Mouse (Mus musculus): ENCODE data around the gene Ncoa6.
"Not testable (repeated sequence)": the region's sequence is repeated elsewhere in the genome, so short reads cannot be mapped to it uniquely, and the experiment has no call there.

Gene Ncoa6

GRCm38 (mm10) chr2:155473570-155474088 lies at the start of gene Ncoa6:
TSS of gene Ncoa6 (minus strand) at chr2:155473894.
- peak; percentile 68 to 78 for DNase-seq (ENCODE audit: low spot score in 2 of 2)

DNA sequence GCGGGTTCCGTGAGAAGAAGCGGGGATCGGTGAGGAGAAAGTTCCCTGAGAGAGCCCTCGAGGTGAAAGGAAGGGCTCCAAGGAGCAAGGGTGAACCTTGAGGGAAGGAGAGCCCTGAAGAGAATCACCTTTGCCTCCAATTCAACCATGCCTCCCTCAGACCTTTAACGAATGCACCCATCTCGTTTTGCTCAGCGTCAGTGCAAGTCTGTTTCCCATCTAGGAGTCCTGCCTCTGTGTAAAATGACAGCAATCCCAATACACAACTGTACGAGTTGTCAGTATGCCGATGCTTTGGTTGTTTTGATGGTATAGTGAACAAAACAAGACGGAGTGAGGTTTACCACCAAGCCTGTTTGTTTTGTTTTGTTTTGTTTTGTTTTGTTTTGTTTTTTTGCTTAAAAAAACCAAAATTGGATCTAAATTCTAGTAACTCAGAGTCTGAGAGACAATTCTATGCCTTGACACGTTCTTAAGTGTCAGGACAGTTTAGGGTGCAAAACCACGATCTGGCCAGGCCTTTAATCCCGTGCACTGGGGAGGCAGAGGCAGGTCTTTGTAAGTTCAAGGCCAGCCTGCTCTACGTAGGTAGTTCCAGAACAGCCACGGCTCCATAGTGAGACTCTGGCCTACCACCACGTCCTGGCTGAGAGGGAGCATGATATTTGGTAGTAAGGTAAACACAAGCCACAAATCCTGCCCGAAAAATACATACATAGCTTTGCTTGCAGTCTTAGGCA lies 45.0 kb upstream of the Ncoa6 start:
- no peak for DNase-seq (ENCODE audit: low spot score in 2 of 2)

DNA sequence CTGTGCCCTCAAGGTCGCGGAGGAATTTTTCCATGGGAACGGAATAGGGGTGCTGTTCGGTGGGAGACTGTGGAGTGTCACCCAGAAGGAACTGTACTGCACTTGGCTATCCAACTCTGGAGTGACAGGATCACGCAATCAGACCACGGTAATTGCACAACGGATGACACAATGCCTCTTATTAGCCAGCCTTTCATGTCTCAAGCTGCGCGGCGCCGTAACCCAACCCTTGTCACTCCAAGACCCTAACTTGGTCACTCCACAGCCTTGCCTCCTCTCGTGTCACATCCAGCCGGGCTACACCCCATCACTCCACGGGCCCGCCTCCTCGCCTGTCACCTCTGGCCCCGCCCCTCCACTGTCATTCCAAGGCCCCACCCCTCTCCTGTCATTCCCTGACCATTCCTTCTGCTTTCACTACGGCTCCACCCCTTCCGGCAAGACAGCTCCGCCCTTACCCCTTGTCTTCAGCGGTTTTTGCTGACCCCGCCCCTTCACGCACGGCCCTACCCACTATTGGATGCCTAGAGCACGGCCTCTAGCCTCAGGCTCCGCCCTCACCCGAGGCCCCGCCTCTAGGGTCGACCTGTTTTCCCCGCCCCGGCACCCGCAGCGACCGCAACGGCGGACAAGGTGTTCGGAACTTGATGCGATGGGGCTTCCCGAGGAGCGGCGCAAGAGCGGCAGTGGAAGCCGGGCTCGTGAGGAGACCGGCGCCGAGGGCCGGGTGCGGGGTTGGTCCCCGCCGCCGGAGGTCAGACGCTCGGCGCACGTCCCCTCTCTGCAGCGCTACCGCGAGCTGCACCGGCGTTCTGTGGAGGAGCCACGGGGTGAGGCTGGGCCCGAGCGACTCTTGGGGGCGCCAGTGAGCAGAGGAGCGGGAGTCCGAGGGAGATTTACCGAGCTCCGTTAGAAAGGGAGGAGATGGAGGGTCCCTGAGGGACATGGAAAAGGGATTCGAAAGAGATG lies 44.0 kb upstream of the Ncoa6 start, which contains the start of the genes Acss2 and Ggt7:
TSS of gene Acss2 (plus strand) at position 494 of the 969 bp plus-strand sequence.
TSS of gene Ggt7 (minus strand) at position 783 of the 969 bp plus-strand sequence.
- DNase-seq (ENCODE audit: low spot score in 2 of 2) = peak; percentile 97 to 99

DNA sequence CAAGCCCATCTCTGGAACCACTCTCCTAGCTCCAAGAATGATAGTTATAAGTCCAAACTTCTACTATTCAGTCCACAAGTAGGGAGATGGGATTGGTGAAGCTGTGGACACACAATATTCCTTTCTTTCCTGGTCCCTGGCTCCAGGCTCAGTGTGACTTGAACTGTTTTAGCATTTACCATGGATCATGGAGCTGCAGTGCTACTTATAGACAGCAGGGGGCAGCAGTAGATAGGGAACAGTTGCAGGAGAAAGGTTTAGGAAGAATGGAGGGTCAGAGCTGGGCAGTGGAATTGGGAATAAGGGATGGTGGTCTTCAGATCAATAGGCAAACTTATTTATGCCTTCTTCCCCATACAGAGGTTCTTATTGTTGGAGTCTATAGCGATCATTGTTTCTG lies 42.2 kb upstream of the Ncoa6 start:
- DNase-seq (ENCODE audit: low spot score in 2 of 2) = peak; percentile 65 to 78

DNA sequence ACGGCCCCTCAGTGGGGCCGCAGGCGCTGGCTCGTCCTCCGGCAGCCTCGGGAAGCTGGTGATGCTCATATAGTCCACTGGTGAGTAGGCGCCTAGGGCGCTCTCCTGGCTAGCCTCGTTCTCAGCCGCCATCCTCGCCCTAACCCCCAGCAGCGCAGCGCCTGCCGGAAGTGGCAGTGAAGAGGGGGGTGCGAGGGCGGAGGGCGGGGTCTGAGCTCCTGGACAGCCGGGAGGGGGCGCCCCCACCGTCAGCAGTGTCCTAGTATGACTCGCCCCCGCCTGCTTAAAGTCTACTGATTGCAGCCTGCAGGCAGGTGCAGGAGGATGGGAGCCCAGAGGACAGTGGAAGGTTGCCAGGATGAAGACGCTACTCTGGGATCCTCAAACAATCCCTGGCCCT lies 41.0 kb upstream of the Ncoa6 start:
- DNase-seq (ENCODE audit: low spot score in 2 of 2) = peak; percentile 42 to 81

DNA sequence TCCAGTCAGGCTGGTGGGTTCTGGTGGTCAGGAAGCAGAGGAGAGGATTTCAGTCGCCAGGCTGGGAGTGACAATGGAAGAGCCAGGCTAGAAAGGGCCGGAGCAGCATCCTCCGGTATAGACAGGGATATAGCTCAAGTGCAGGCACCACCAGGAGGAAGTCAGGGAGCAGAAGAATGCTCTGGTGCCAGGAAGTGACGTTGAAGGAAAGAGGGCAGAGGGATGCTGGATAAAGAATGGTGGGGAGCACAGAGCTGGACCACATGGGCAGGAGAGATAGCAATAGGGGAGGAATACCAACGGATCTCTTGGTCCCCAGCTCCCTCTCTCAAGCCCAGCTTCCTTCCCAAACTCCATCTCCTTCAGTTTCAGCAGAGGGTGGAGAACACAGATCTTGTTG lies 39.8 kb upstream of the Ncoa6 start:
- DNase-seq (ENCODE audit: low spot score in 2 of 2) = no peak

DNA sequence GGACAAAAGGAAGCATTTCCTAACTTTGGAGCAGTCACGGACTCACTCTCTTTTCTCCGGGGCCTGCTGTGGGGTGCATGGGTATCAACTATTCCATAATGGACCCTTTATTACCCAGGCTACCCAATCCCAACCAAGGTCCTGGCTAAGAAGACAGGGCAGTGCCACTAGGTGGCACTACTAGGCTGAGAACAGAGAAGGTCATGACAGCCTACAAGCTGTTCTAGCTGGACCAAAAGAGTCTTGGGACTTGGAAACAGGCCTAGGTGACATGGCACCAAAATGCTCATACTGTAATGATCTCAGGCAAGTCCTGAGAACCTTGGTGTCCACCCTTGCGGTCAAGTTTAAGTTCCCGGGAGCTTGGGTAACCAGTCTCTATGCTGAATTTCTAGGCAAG lies 38.8 kb upstream of the Ncoa6 start:
- DNase-seq (ENCODE audit: low spot score in 2 of 2) = peak; percentile 25 to 72

DNA sequence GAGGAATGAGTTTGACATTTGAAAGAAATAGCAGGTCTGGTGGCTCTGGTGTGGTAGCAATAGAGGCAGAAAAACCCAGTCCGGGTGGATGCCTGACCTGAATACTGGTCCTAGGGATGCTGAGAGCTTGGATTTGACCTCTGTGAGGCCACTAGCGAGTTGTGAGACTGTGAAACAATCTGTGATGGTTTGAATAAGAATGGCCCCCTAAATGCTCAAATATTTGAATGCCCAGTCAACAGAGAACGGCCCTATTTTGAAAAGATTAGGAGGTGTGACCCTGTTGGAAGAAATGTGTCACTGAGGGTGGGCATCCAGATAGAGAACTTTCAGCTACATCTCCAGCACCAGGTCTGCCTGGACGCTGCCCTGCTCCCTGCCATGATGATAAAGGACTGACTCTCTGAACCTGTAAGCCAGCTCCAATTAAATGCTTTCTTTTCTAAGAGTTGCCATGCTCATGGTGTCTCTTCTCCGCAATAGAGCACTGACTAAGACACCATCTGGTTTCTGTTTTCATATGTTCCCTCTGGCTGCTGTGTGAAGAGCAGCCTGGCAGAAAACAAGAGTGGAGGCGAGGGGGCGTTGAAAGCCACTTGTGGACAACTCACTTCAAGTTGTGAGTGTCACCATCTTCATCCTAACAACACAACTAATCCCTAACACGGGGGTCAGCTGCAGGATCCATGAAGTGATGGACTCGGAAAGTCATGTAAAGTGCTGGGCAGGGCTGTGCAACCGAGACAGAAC lies 34.2 kb upstream of the Ncoa6 start:
- DNase-seq (ENCODE audit: low spot score in 2 of 2) = no peak

- no peak for DNase-seq (ENCODE audit: low spot score in 2 of 2)
Observed at GRCm38 (mm10) chr2:155505811-155506210, 32.1 kb upstream of the Ncoa6 start.

GRCm38 (mm10) chr2:155504440-155505355 lies 31.0 kb upstream of the Ncoa6 start:
- DNase-seq (ENCODE audit: low spot score in 2 of 2) = no peak

GRCm38 (mm10) chr2:155502596-155502995 lies 28.9 kb upstream of the Ncoa6 start:
- no peak for DNase-seq (ENCODE audit: low spot score in 2 of 2)

- DNase-seq (ENCODE audit: low spot score in 2 of 2) = no peak
Observed at GRCm38 (mm10) chr2:155490998-155491397, 17.3 kb upstream of the Ncoa6 start.

GRCm38 (mm10) chr2:155482021-155482420 lies 8.3 kb upstream of the Ncoa6 start:
- peak; percentile 52 to 85 for DNase-seq (ENCODE audit: low spot score in 2 of 2)

DNA sequence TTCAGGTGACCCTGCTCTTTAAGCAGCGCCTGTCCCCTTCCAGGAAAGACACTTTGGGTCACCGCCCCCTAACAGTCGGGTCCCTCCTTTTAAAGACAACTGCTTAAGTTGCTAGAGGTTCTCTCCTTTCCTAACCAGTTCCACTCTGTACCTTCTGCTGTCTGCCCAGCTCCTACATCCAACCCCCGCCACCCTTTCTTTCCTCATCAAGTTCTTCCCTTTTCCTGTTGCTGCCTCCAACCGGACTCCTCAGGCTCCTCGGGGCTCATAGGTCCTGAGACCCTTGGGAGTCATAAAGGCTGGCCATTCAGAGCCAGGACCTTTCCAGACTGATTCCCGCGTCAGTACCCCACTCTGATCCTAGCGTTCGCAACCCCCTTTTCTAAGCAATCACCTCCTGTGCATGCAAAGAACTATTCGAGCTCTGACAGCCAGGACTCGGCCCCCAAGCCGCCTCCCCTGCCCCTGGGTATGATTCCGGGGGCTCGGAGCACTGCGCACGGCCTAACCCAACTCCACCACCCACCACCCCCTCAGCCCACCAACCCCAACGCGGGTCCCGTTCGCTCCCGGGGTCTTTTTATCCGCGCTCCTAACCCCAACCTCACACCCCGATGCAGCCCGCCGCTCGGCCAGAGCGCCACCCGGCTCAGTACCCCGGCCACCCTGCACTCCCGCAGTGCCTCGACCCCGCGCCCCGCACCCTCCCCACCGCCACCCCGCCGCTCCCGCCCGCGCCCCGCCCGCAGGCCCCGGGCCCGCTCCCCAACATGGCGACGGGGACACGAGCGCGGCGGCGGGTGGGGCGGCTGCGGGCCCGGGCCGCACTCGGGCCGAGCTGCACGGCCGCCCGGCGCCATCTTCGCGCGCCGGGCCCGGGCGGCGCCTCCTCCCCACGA lies 774 bp downstream of the Ncoa6 start:
- peak; percentile 51 to 65 for DNase-seq (ENCODE audit: low spot score in 2 of 2)

- no peak for DNase-seq (ENCODE audit: low spot score in 2 of 2)
Observed at GRCm38 (mm10) chr2:155466861-155467260, 6.8 kb downstream of the Ncoa6 start.

GRCm38 (mm10) chr2:155453591-155453990 lies 20.1 kb downstream of the Ncoa6 start:
- no peak for DNase-seq (ENCODE audit: low spot score in 2 of 2)

GRCm38 (mm10) chr2:155451256-155451655 lies 22.4 kb downstream of the Ncoa6 start:
- DNase-seq (ENCODE audit: low spot score in 2 of 2) = no peak

DNA sequence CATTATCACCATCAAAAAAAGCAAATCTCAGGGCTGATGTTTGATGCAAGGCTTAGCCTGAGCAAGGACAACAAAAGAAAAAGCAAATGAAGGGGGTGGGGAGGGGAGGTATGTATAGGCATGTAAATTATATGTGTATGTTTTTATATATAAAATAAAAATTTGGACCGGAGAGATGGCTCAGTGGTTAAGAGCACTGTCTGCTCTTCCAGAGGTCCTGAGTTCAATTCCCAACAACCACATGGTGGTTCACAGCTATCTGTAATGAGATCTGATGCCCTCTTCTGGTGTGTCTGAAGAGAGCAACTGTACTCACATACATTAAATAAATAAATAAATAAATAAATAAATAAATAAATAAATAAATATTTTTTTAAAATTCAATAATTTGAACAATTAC lies 25.8 kb downstream of the Ncoa6 start:
- not testable (repeated sequence) for DNase-seq (ENCODE audit: low spot score in 2 of 2)

DNA sequence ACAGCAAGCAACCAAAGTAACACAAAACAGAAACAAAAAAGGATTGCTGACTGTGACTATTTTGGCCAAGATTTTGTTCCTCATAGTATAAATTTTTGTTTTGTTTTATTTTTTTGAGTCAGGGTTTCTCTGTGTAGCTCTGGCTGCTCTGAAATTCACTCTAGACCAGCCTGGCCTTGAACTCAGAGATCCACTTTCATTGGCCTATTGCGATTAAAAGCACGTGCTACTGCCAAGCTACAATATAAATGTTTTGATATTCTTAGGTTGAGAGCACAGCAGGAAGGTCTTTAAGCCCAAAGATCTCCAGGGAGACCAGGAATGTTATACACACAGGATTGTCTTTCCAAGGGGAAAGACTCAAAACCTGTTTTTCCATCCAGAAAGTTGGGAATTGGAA lies 30.2 kb downstream of the Ncoa6 start:
- no peak for DNase-seq (ENCODE audit: low spot score in 2 of 2)
